Mouse (Mus musculus) cortical plate, adult 2 months (tissue): ENCODE data around the gene Cdh20.

ENCODE experiments used
- CTCF ChIP-seq: fragments of 200-500 bp; IDR thresholded peaks from 2 replicates; pipeline ENCODE4 v1.5.1; 2011; ENCODE audit warnings: mild to moderate bottlenecking, control low read depth, low read length; ENCODE audit not compliant: insufficient read depth; ENCODE audit errors: extremely low read depth
- POLR2A ChIP-seq: fragments of 200-500 bp; IDR thresholded peaks from 2 replicates; pipeline ENCODE4 v1.6.1; 2011; ENCODE audit warnings: mild to moderate bottlenecking, low read length, control low read depth; ENCODE audit not compliant: insufficient read depth; ENCODE audit errors: extremely low read depth

- TF ChIP-seq POLR2A: no peak
- TF ChIP-seq CTCF: no peak
These were observed 25.2 kb downstream of the Cdh20 start for GRCm38 (mm10) chr1:104793488-104793887.
